Mouse (Mus musculus): ENCODE measurements around the gene Sept4.

DNA sequence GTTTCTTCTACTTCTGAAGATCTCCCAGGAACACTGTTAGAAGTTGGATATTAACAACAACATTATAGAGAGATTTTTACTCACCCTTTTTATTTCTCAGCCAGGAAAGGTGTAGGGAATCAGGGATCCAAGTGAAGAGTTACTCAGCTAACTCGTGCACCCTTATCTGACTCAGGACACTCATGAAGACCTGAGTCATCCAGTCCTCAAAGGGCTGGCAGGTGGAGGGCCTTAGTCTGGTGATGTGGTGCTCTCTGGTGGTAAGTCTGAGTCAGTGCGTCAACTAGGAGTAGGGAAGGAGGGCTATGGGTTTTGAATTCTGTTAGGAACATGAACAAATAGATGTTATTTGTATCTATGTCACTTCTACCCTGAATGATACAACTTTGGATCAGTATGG, 49.4 kb upstream of the Sept4 start:
- TF ChIP-seq CTCF (IDR thresholded peaks at IDR 0.05; ENCODE audit: control insufficient read depth, insufficient read depth, insufficient replicate concordance, low read depth, low read length) (peak; percentile 53; the same call in 1 of the 2 replicates), POLR2A (IDR thresholded peaks at IDR 0.05; ENCODE audit: control insufficient read depth, low read depth, low read length) (no peak)
